Mouse (Mus musculus): ENCODE data around the gene Cd83. TPM values are rescaled to one million over a fixed set of nuclear protein-coding genes. Genes with fewer than 3 reads are reported as not detected.

The Cd83 gene
- polyA plus RNA-seq, 1 experiment from 2014 or later: 1.3 TPM

DNA sequence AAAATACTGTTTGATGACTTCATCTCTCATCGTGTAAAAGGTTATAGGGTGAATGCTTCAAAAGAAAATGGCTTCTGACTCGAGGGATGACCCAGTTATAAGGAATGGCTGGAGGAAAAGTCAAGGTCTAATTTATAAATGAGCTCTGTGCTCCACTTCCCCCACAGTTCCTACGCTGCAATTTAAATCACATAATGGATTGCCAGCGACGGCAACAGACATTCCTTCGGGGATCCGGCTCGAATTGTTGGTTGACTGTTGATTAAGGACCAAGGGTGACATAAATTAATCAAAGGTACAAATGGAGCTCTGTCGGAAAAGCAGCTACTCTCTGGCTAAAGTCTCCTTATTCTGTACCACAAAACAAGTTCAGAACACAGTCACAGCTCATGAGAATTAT lies 30.9 kb upstream of the Cd83 start:
- no peak overlapping the region for H3K27ac ChIP-seq (ENCODE audit: low read depth, low read length)
- no peak overlapping the region for H3K4me2 ChIP-seq
- H3K4me1 ChIP-seq (replicated peaks; ENCODE audit: control insufficient read depth, insufficient read depth, low read length): no peaks in the 10 kb centered on the region
- H3K27me3 ChIP-seq (replicated peaks; ENCODE audit: control insufficient read depth, insufficient read depth, low read length): no peaks in the 10 kb centered on the region
- no peaks in the 10 kb centered on the region for H3K36me3 ChIP-seq (ENCODE audit: control insufficient read depth, insufficient read depth, low read length)
- ATAC-seq (replicated peaks; ENCODE audit: low FRiP score) (no peak), DNase-seq (ENCODE audit: low spot score) (no peak)
- no peak overlapping the region for H3K4me3 ChIP-seq (ENCODE audit: low read depth, low read length)
- no peaks in the 10 kb centered on the region for H3K9me3 ChIP-seq (ENCODE audit: control insufficient read depth, low read length)
- H3K9ac ChIP-seq (ENCODE audit: low read depth, low read length): no peak overlapping the region
- WGBS: 62% methylated on average over 9 of the region's 9 CpGs

DNA sequence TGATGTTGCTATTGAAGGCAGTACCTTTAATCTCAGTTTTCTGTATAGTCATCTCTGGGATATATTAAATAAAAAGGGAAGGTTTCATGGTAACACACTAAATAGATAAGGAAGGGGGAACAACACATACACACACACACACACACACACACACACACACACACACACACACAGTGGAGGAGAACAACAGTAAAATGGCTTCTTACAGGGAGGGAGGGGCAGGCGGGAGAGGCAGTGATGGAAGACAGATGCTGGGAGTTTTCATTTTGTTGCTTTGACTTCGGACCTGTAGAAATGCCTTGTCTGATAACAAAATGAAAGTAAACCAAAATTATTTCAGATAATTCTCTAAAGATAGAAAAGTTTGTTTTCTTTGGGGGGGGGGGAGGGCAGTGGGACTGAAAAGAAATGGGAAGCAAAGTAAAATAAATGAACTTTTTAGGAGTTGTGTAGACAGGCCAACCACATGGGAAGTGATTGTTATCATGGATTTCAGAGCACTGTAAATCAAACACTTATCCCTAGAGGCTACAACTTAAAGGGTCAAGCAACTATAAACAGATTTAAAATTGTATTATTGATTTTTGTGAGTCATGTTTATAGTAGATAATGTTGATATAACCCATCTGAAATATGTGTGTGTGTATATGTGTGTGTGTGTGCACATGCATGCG lies 30.0 kb upstream of the Cd83 start:
- ATAC-seq (replicated peaks; ENCODE audit: low FRiP score): no peak
- no peak for DNase-seq (ENCODE audit: low spot score)
- H3K36me3 ChIP-seq (ENCODE audit: control insufficient read depth, insufficient read depth, low read length): no peaks in the 10 kb centered on the region
- H3K4me3 ChIP-seq (ENCODE audit: low read depth, low read length): no peak overlapping the region
- H3K4me1 ChIP-seq (replicated peaks; ENCODE audit: control insufficient read depth, insufficient read depth, low read length): no peaks in the 10 kb centered on the region
- no peak overlapping the region for H3K27ac ChIP-seq (ENCODE audit: low read depth, low read length)
- H3K9ac ChIP-seq (ENCODE audit: low read depth, low read length): no peak overlapping the region
- 73% methylated on average over 3 of the region's 3 CpGs for WGBS
- H3K9me3 ChIP-seq (ENCODE audit: control insufficient read depth, low read length): no peaks in the 10 kb centered on the region
- no peaks in the 10 kb centered on the region for H3K27me3 ChIP-seq (replicated peaks; ENCODE audit: control insufficient read depth, insufficient read depth, low read length)
- no peak overlapping the region for H3K4me2 ChIP-seq

DNA sequence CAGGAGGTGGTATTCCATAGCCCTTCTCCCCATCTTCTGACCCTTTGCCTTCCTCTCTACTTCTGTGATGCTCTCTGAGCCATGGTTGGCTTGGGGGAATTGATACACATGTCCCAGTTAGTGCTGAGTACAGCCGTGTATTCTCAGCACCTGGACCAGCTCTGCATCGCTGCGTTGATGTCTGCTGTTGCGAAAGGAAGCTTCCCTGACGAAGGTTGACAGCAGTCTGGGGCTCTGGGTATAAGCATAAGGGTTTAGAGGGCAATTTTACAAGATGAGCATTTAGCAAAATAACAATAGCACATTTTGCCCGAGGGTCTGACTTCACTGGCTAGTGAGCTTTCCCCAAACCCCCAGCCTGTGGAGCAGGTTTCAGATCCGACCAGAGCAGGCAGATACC lies 29.0 kb upstream of the Cd83 start:
- no peak for ATAC-seq (replicated peaks; ENCODE audit: low FRiP score)
- Histone ChIP-seq H3K9ac (ENCODE audit: low read depth, low read length) (no peak overlapping the region), H3K9me3 (ENCODE audit: control insufficient read depth, low read length) (no peaks in the 10 kb centered on the region), H3K4me2 (no peak overlapping the region), H3K4me3 (ENCODE audit: low read depth, low read length) (no peak overlapping the region), H3K27ac (ENCODE audit: low read depth, low read length) (no peak overlapping the region), H3K27me3 (replicated peaks; ENCODE audit: control insufficient read depth, insufficient read depth, low read length) (no peaks in the 10 kb centered on the region), H3K4me1 (replicated peaks; ENCODE audit: control insufficient read depth, insufficient read depth, low read length) (no peaks in the 10 kb centered on the region), H3K36me3 (ENCODE audit: control insufficient read depth, insufficient read depth, low read length) (no peaks in the 10 kb centered on the region)
- WGBS: 73% methylated on average over 7 of the region's 7 CpGs
- DNase-seq (ENCODE audit: low spot score): no peak

DNA sequence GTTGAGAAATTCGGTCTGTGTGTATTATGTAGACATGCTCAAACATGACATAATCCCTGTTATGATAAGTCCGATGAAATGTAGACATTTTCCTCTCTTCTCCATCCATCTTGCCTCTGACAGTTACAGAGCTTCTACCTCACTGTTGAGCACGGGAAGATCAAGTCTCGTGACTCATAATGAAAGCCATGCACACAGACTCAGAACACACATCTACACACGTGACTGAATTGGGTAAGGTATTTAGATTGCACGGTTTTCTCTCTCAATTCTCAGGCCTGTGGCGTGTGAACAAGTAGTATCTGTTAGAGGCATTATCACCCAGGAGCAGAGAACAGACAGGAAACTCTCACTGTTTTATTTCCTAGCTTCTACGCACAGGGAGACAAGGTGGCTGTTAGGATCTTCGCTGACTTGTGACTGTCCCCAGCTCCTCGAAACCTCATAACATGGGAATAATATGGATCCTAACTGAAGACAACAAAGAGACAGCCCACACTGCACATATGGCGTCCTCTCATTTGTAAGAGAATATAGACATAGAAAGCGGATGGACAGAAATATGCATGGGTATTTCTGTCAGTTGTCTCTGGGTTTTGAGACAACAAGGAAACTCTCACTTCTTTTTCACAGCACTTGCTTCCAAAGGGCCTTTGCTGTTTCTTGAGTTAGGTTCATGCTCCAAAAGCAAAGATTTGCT lies 23.3 kb upstream of the Cd83 start:
- ATAC-seq (replicated peaks; ENCODE audit: low FRiP score) (no peak), DNase-seq (ENCODE audit: low spot score) (no peak)
- no peak overlapping the region for H3K4me3 ChIP-seq (ENCODE audit: low read depth, low read length)
- no peaks in the 10 kb centered on the region for H3K27me3 ChIP-seq (replicated peaks; ENCODE audit: control insufficient read depth, insufficient read depth, low read length)
- WGBS: 75% methylated on average over 12 of the region's 12 CpGs
- H3K4me2 ChIP-seq: no peak overlapping the region
- H3K9ac ChIP-seq (ENCODE audit: low read depth, low read length): no peak overlapping the region
- no peak overlapping the region for H3K27ac ChIP-seq (ENCODE audit: low read depth, low read length)
- H3K36me3 ChIP-seq (ENCODE audit: control insufficient read depth, insufficient read depth, low read length): no peaks in the 10 kb centered on the region
- no peaks in the 10 kb centered on the region for H3K4me1 ChIP-seq (replicated peaks; ENCODE audit: control insufficient read depth, insufficient read depth, low read length)
- no peaks in the 10 kb centered on the region for H3K9me3 ChIP-seq (ENCODE audit: control insufficient read depth, low read length)

DNA sequence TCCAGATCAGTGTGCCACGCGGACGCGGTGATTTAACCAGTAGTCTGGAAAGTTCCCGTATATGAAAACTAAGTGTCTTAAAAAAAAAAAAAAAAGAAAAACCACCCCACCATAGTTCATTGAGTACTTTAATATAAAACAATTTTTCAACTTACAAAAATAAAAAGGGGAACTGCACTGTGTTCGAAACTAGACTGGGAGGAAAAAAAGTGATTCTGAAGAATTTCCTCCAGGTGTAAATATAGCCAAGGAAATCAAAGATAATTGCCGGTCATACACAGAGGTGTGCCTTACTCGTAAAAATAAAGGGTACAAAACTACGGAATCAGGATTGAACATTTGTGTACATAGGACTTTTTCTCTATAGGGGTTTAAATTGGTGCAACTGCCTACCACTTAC lies 21.7 kb upstream of the Cd83 start:
- H3K4me3 ChIP-seq (ENCODE audit: low read depth, low read length): no peak overlapping the region
- WGBS: 87% methylated on average over 9 of the region's 9 CpGs
- H3K9me3 ChIP-seq (ENCODE audit: control insufficient read depth, low read length): no peaks in the 10 kb centered on the region
- no peaks in the 10 kb centered on the region for H3K4me1 ChIP-seq (replicated peaks; ENCODE audit: control insufficient read depth, insufficient read depth, low read length)
- H3K4me2 ChIP-seq: no peak overlapping the region
- ATAC-seq (replicated peaks; ENCODE audit: low FRiP score) (no peak), DNase-seq (ENCODE audit: low spot score) (no peak)
- no peaks in the 10 kb centered on the region for H3K27me3 ChIP-seq (replicated peaks; ENCODE audit: control insufficient read depth, insufficient read depth, low read length)
- H3K27ac ChIP-seq (ENCODE audit: low read depth, low read length): no peak overlapping the region
- no peak overlapping the region for H3K9ac ChIP-seq (ENCODE audit: low read depth, low read length)
- H3K36me3 ChIP-seq (ENCODE audit: control insufficient read depth, insufficient read depth, low read length): no peaks in the 10 kb centered on the region

DNA sequence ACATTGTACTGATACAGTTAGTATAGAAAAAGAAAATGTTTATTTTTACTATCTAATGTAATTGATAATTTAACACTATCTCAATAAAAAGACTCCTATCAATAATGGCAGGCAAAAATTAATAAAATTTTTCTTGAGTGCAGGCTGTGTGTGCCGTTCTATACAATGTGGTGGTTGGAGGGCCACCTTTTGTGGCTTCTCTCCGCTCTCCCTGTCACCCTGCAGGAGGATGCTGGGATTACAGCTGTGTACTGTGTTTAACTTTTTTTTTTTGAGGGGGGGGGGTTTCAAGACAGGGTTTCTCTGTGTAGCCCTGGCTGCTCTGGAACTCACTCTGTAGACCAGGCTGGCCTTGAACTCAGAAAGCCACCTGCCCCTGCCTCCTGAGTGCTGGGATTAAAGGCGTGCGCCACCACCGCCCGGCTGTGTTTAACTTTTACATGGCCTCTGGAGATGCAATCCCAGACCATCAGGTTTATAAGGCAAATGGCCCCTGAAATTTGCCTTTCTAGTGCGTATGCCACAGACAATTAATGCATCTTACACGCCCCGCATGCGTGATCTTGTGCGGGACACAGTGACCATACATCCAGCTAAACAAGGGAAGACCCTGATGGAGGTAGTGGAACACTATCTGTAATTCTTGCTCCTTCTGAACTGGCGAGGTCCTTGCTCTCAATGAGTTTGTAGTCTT lies 21.1 kb upstream of the Cd83 start:
- no peak overlapping the region for H3K27ac ChIP-seq (ENCODE audit: low read depth, low read length)
- no peaks in the 10 kb centered on the region for H3K4me1 ChIP-seq (replicated peaks; ENCODE audit: control insufficient read depth, insufficient read depth, low read length)
- ATAC-seq (replicated peaks; ENCODE audit: low FRiP score): no peak
- 87% methylated on average over 12 of the region's 12 CpGs for WGBS
- no peak overlapping the region for H3K4me2 ChIP-seq
- no peaks in the 10 kb centered on the region for H3K36me3 ChIP-seq (ENCODE audit: control insufficient read depth, insufficient read depth, low read length)
- no peak overlapping the region for H3K9ac ChIP-seq (ENCODE audit: low read depth, low read length)
- DNase-seq (ENCODE audit: low spot score): no peak
- H3K4me3 ChIP-seq (ENCODE audit: low read depth, low read length): no peak overlapping the region
- no peaks in the 10 kb centered on the region for H3K27me3 ChIP-seq (replicated peaks; ENCODE audit: control insufficient read depth, insufficient read depth, low read length)
- H3K9me3 ChIP-seq (ENCODE audit: control insufficient read depth, low read length): no peaks in the 10 kb centered on the region

DNA sequence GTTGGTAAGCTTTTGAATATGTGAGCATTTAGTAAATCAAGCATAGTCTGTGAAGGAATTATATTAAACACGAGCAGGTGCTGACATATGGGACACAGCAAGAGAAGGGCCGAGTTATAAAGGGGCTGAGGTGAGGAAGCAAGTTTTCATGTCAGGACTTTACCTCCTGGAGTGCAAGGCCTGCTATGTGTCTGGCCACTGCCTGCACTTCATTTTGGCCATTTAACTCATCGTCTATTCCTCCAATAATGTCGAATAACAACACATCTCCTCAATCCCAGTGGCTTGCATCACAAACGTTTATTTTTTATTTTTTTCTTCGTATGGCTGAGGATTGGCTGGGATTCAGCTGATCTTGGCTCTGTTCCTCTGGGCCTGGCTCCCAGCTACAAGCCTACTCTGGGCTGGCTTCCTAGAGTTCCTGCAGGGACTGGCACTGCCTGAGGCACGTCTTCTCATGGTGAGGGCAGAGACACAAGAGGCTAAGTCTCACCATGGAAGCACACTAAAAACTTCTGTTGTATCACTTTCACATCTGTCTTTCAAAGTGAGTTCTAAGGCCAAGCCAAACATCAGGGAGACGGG lies 20.5 kb upstream of the Cd83 start:
- Histone ChIP-seq H3K9ac (ENCODE audit: low read depth, low read length) (no peak overlapping the region), H3K27me3 (replicated peaks; ENCODE audit: control insufficient read depth, insufficient read depth, low read length) (no peaks in the 10 kb centered on the region), H3K36me3 (ENCODE audit: control insufficient read depth, insufficient read depth, low read length) (no peaks in the 10 kb centered on the region), H3K4me2 (no peak overlapping the region), H3K9me3 (ENCODE audit: control insufficient read depth, low read length) (no peaks in the 10 kb centered on the region), H3K4me3 (ENCODE audit: low read depth, low read length) (no peak overlapping the region), H3K27ac (ENCODE audit: low read depth, low read length) (no peak overlapping the region), H3K4me1 (replicated peaks; ENCODE audit: control insufficient read depth, insufficient read depth, low read length) (no peaks in the 10 kb centered on the region)
- ATAC-seq (replicated peaks; ENCODE audit: low FRiP score) (no peak), DNase-seq (ENCODE audit: low spot score) (no peak)
- 78% methylated on average over 8 of the region's 8 CpGs for WGBS

DNA sequence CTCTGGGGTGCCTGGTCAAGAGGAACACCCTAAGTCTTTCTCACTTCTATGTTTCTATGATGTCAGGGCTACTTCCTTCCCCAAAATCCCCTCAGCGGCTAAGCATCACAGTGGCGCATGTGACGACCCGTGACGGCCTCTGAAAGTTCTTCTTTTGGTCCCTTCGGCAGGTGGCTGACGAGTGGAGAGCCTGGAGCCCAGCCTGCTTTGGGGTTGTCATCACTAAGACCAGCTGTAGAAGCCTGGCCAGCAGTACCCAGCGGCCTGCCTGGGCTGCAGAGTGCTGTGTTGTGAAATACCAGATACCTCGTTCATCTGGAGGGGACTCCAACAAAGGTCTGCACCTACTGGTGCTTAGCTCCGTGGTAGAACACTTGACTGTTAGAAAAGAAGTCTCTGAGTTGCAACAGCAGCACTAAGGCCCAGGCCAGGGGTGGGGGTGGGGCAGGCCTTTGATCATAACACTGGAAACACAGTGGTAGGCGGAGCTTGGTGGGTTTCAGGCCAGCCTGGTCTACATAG lies 19.2 kb upstream of the Cd83 start:
- Histone ChIP-seq H3K9ac (ENCODE audit: low read depth, low read length) (no peak overlapping the region), H3K36me3 (ENCODE audit: control insufficient read depth, insufficient read depth, low read length) (no peaks in the 10 kb centered on the region), H3K4me1 (replicated peaks; ENCODE audit: control insufficient read depth, insufficient read depth, low read length) (no peaks in the 10 kb centered on the region), H3K4me2 (no peak overlapping the region), H3K27me3 (replicated peaks; ENCODE audit: control insufficient read depth, insufficient read depth, low read length) (no peaks in the 10 kb centered on the region), H3K4me3 (ENCODE audit: low read depth, low read length) (no peak overlapping the region), H3K9me3 (ENCODE audit: control insufficient read depth, low read length) (no peaks in the 10 kb centered on the region), H3K27ac (ENCODE audit: low read depth, low read length) (no peak overlapping the region)
- ATAC-seq (replicated peaks; ENCODE audit: low FRiP score) (no peak), DNase-seq (ENCODE audit: low spot score) (no peak)
- WGBS: 46% methylated on average over 11 of the region's 11 CpGs
